Mouse (Mus musculus) midbrain, postnatal 0 days (tissue): ENCODE results near the gene Bloc1s1. TPM values are rescaled to one million over a fixed set of nuclear protein-coding genes. Genes with fewer than 3 reads are reported as not detected.

Experiments used
- ATAC-seq: fragments of 200-750 bp; cut with Nextera tagmentation; 2 replicates; pipeline ENCODE4 v1.8.0; 2017; ENCODE audit warnings: moderate number of reproducible peaks, mild to moderate bottlenecking, moderate TSS enrichment, moderate library complexity; ENCODE audit not compliant: low FRiP score
- DNase-seq: peaks from one replicate; pipeline ENCODE4 v3.0.0-alpha.2; 2015; ENCODE audit warnings: low spot score
- H3K27ac ChIP-seq: fragments of 300-500 bp; sonication (generic); 2 replicates; pipeline ENCODE4 v1.5.1; 2014; ENCODE audit warnings: low read depth, mild to moderate bottlenecking, low read length, mixed read lengths
- H3K27me3 ChIP-seq: fragments of 300-500 bp; sonication (generic); 2 replicates; pipeline ENCODE4 v1.6.1; 2014; ENCODE audit warnings: low read length, control low read depth, mixed read lengths; ENCODE audit not compliant: insufficient read depth
- H3K36me3 ChIP-seq: fragments of 300-500 bp; sonication (generic); 2 replicates; pipeline ENCODE4 v1.6.1; 2014; ENCODE audit warnings: low read length, control low read depth, mixed read lengths; ENCODE audit not compliant: insufficient read depth
- H3K4me1 ChIP-seq: fragments of 300-500 bp; sonication (generic); 2 replicates; pipeline ENCODE4 v1.6.1; 2014; ENCODE audit warnings: mild to moderate bottlenecking, control low read depth, antibody characterized with exemption, low read length, mixed read lengths; ENCODE audit not compliant: insufficient read depth
- H3K4me2 ChIP-seq: fragments of 300-500 bp; sonication (generic); 2 replicates; pipeline ENCODE4 v1.6.1; 2014; ENCODE audit warnings: low read depth, mild to moderate bottlenecking, low read length, mixed read lengths; ENCODE audit not compliant: poor library complexity, severe bottlenecking
- H3K4me3 ChIP-seq: fragments of 300-500 bp; sonication (generic); 2 replicates; pipeline ENCODE4 v1.5.1; 2014; ENCODE audit warnings: low read depth, mild to moderate bottlenecking, low read length, moderate library complexity
- H3K9ac ChIP-seq: fragments of 300-500 bp; sonication (generic); replicated peaks from 2 replicates; pipeline ENCODE4 v1.6.1; 2014; ENCODE audit warnings: mild to moderate bottlenecking, low read length, moderate library complexity, mixed read lengths; ENCODE audit not compliant: poor library complexity, severe bottlenecking
- H3K9me3 ChIP-seq: fragments of 300-500 bp; sonication (generic); 2 replicates; pipeline ENCODE4 v1.6.1; 2016; ENCODE audit warnings: low read length, control low read depth
- CTCF ChIP-seq: IDR thresholded peaks from 2 replicates; pipeline ENCODE4 v1.5.1; 2016; ENCODE audit warnings: antibody characterized with exemption, mild to moderate bottlenecking
- WGBS: fragments of 180-500 bp; shearing (Covaris S2); extraction: QIAGEN DNeasy Blood & Tissue Kit; methylation state at CpG from one replicate; pipeline ENCODE4 v1.1.7; 2014; 5-methylcytosine and 5-hydroxymethylcytosine counted together
- polyA plus RNA-seq: library from polyadenylated mRNA; unstranded; fragments of >200 nt; fragmentation: Nextera tagmentation; extraction: Ambion mirVana; gene quantifications from 2 replicates; pipeline ENCODE4 v1.2.1, GENCODE M21; 2015
- total RNA-seq: library from RNA; depleted of rRNA; stranded (reverse); fragments of >200 nt; gene quantifications from 2 replicates; pipeline ENCODE4 v1.2.3, GENCODE M21; 2014

Gene Bloc1s1
- total and polyA plus RNA-seq, 2 experiments from 2014 or later, result 100 to 240 TPM

- H3K9ac ChIP-seq, result no peak overlapping the region
- 20% methylated on average over 4 of the region's 4 CpGs for WGBS
Observed at GRCm38 (mm10) chr10:128928356-128928755, 4.5 kb upstream of the Bloc1s1 start.

DNA sequence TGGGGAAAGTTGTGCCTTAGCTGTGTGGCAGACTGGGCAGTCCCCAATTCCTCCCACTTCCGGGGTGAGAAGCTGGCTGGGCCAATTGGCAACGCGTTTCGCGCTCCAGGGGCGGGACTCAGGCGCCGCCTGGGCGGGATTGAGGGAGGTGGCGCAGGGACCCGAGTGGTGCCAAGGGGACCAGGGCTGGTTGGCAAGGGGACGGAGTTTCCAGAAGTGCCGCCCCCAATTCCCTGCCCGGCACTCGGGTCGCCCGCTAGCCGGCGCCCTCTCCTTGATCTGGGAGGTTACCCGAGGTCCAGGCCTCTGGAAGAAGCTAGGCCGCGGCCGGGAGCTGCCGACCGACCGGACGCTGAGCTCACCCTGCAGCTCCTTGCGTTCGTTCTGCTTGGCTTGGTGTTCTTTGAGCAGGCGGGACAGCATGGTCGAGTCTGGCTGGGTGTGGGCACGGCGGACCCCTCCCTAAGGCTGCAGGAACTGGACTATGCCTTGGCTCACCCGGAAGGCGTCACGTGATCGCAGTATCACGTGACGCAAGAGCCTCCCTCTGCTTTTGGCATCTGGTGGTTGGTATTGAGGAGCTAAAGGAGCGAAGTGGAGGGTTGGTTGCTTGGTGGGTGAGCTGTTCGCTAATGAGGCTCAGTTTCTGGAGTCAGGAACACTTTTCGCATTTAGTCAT lies 683 bp downstream of the Bloc1s1 start:
- Histone ChIP-seq H3K27ac (peak overlapping the region; percentile 92), H3K36me3 (no peaks in the 10 kb centered on the region), H3K27me3 (no peaks in the 10 kb centered on the region), H3K9me3 (no peaks in the 10 kb centered on the region), H3K4me1 (peaks cover 9% of the 10 kb centered on the region; the same call in 1 of the 2 replicates), H3K9ac (peak overlapping the region; percentile 80), H3K4me2 (peak overlapping the region; percentile 64), H3K4me3 (peak overlapping the region; percentile 63)
- TF ChIP-seq CTCF, result peak; percentile 56
- WGBS, result under 1% methylated on average over 42 of the region's 42 CpGs
- ATAC-seq (peak; percentile 93), DNase-seq (peak; percentile 96)

More at GRCm38 (mm10) chr10:128928356-128928755, 4.5 kb upstream of the Bloc1s1 start:
- Histone ChIP-seq H3K9me3 (no peaks in the 10 kb centered on the region), H3K4me3 (no peak overlapping the region), H3K4me1 (no peaks in the 10 kb centered on the region), H3K36me3 (no peaks in the 10 kb centered on the region), H3K4me2 (no peak overlapping the region), H3K27ac (no peak overlapping the region), H3K27me3 (peaks cover 12% of the 10 kb centered on the region)
- DNase-seq (no peak), ATAC-seq (no peak)
- TF ChIP-seq CTCF, result no peak

GRCm38 (mm10) chr10:128922822-128923012 lies 1.1 kb downstream of the Bloc1s1 start, which contains the start of gene Rdh5:
TSS of gene Rdh5 (minus strand) at chr10:128922888.
- no peak for TF ChIP-seq CTCF
- no peaks in the 10 kb centered on the region for H3K9me3 ChIP-seq
- no peaks in the 10 kb centered on the region; the same call in 1 of the 2 replicates for H3K36me3 ChIP-seq
- H3K4me3 ChIP-seq, result peak within 1 kb of the TSS; percentile 63
- no peaks in the 10 kb centered on the region for H3K27me3 ChIP-seq
- WGBS, result 15% methylated on average over 1 of the region's 1 CpGs
- DNase-seq (no peak), ATAC-seq (no peak)
- H3K27ac ChIP-seq, result peak within 1 kb of the TSS; percentile 92
- H3K4me1 ChIP-seq, result peaks cover 9% of the 10 kb centered on the region; the same call in 1 of the 2 replicates
- peak within 1 kb of the TSS; percentile 64 for H3K4me2 ChIP-seq
- H3K9ac ChIP-seq, result peak within 1 kb of the TSS; percentile 80

- H3K27ac ChIP-seq, result 0 out of 2 replicates have a peak overlapping the region, but pooled peaks have one; percentile 92
- peak; percentile 64 for DNase-seq
- H3K4me3 ChIP-seq, result peak overlapping the region; percentile 63
- H3K27me3 ChIP-seq, result no peaks in the 10 kb centered on the region
- no peak for ATAC-seq
- TF ChIP-seq CTCF, result no peak
- 74% methylated on average over 16 of the region's 16 CpGs for WGBS
- no peak overlapping the region for H3K9ac ChIP-seq
- peaks cover 9% of the 10 kb centered on the region; the same call in 1 of the 2 replicates for H3K4me1 ChIP-seq
- peak overlapping the region; percentile 64 for H3K4me2 ChIP-seq
- no peaks in the 10 kb centered on the region; the same call in 1 of the 2 replicates for H3K36me3 ChIP-seq
- H3K9me3 ChIP-seq, result no peaks in the 10 kb centered on the region
Observed at GRCm38 (mm10) chr10:128921883-128922821, 1.7 kb downstream of the Bloc1s1 start.

- H3K27me3 ChIP-seq, result no peaks in the 10 kb centered on the region
- no peaks in the 10 kb centered on the region for H3K9me3 ChIP-seq
- peaks cover 9% of the 10 kb centered on the region; the same call in 1 of the 2 replicates for H3K4me1 ChIP-seq
- no peak for DNase-seq
- TF ChIP-seq CTCF, result no peak
- H3K9ac ChIP-seq, result no peak overlapping the region
- no peaks in the 10 kb centered on the region; the same call in 1 of the 2 replicates for H3K36me3 ChIP-seq
- ATAC-seq, result no peak
- H3K4me3 ChIP-seq, result no peak overlapping the region
- WGBS, result 76% methylated on average over 1 of the region's 1 CpGs
- no peak overlapping the region for H3K4me2 ChIP-seq
- no peak overlapping the region for H3K27ac ChIP-seq
Observed at GRCm38 (mm10) chr10:128921251-128921650, 2.6 kb downstream of the Bloc1s1 start.
